Mouse (Mus musculus) testis, adult 2 months (tissue): ENCODE measurements around the gene Nav2.
A peak's percentile ranks its signal among the peaks of the same experiment; 100 is the strongest.

Experiments used
- CTCF ChIP-seq: fragments of 200-500 bp; IDR thresholded peaks from 2 replicates; pipeline ENCODE4 v1.5.1; 2012; ENCODE audit warnings: low read depth, mild to moderate bottlenecking, inconsistent platforms, low read length, moderate library complexity; ENCODE audit not compliant: control insufficient read depth, insufficient read depth, insufficient replicate concordance
- POLR2A ChIP-seq: fragments of 200-500 bp; IDR thresholded peaks from 2 replicates; pipeline ENCODE4 v1.6.1; 2012; ENCODE audit warnings: low read depth, mild to moderate bottlenecking, inconsistent platforms, low read length, moderate library complexity; ENCODE audit not compliant: control insufficient read depth

DNA sequence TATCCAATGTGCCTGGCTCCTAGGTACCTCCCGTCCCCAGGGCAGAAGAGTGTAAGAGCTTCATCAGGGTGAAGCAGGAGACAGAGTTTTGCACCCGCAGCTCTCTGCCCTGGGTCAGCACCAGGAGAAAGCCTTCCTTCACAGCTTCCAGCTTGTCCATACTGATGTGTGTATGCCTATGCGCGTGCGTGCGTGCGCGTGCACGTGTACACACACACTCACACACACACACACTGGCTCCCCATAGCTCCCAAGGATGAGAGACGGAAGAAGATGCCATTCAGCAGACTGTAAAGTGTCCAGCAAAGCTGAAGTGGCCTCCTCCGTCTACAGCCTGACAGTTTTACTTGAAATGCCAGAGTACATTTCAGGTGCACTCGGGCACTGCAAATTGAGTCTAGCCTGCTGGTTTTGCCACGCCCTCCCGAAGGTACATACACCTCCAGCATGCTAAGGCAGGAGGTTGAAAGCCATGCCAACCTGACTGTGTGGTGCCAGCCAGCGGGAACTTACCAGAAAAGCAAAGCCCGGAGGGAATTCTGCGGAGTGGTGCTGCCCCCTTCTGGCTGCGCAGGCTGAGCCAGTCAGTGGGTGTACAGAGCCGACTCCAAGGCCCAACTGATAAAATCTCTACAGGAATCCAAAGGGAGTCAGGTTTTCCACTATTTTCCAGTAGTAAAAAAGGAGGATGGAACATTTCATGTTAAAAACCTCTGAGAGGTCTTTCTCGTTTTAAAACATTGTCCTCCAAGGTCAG, 212.6 kb downstream of the Nav2 start:
- TF ChIP-seq POLR2A (no peak), CTCF (peak; percentile 78)
